Mouse (Mus musculus) brain, embryonic 14.5 days (tissue): ENCODE data around the gene Ubxn2a. TPM values are rescaled to one million over a fixed set of nuclear protein-coding genes. Genes with fewer than 3 reads are reported as not detected.
A peak's percentile ranks its signal among the peaks of the same experiment; 100 is the strongest.
"Not testable (repeated sequence)": the region's sequence is repeated elsewhere in the genome, so short reads cannot be mapped to it uniquely, and the experiment has no call there.

ENCODE experiments used
- DNase-seq: peaks from one replicate; pipeline ENCODE4 v3.0.0-alpha.2; 2011; ENCODE audit warnings: low read depth
- CTCF ChIP-seq: fragments of 200-500 bp; IDR thresholded peaks from 2 replicates; pipeline ENCODE4 v1.5.1; 2012; ENCODE audit warnings: inconsistent platforms, mild to moderate bottlenecking, moderate library complexity, borderline replicate concordance; ENCODE audit not compliant: insufficient read depth, insufficient read length; ENCODE audit errors: extremely low read depth
- POLR2A ChIP-seq: fragments of 200-500 bp; IDR thresholded peaks from 2 replicates; pipeline ENCODE4 v1.6.1; 2012; ENCODE audit warnings: mild to moderate bottlenecking, inconsistent platforms, borderline replicate concordance; ENCODE audit not compliant: poor library complexity, insufficient read depth, insufficient read length, severe bottlenecking; ENCODE audit errors: extremely low read depth
- polyA plus RNA-seq: library from polyadenylated mRNA; depleted of rRNA; stranded (reverse); fragments of >200 nt; gene quantifications from 2 replicates; pipeline ENCODE4 v1.2.3, GENCODE M21; 2012

Gene Ubxn2a
- polyA plus RNA-seq, 1 experiment: 13.5 TPM

DNA sequence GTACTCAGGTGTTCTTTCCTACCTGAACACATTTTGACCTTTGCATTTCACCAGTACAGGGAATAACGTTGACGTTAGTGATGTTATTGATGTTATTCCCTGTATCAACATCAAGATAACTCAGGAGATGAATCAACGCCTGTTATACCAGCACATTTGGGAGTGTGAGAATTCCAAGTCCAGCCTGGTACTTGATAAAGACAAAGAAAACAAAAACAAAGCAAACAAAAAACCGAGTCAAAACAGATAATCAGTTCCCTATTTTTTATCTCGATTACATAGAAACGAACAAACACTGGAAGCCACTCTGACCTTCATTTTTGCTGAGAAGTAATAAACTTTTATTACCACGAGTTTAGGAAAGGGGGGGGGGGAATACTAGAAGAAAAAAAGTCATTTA, 1.0 kb downstream of the Ubxn2a start:
- DNase-seq: no peak
- TF ChIP-seq CTCF (no peak), POLR2A (no peak)

DNA sequence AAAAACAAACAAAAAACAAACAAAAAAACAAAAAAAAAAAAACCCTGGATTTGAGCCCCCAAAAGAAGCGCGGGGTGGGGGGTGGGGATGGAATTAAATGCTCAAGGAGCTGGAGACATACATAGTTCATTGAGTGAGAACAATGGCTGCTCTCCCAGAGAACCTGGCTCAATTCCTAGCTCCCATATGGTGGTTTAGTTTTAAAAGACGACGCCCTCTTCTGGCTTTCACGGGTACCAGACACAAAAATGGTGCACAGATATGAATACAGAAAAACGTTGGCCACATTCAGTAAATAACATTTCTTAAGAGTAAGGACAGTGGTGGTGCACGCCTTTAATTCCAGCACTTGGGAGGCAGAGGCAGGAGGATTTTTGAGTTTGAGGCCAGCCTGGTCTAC, 1.6 kb downstream of the Ubxn2a start:
- peak; percentile 73 for DNase-seq
- TF ChIP-seq CTCF (no peak), POLR2A (no peak)

DNA sequence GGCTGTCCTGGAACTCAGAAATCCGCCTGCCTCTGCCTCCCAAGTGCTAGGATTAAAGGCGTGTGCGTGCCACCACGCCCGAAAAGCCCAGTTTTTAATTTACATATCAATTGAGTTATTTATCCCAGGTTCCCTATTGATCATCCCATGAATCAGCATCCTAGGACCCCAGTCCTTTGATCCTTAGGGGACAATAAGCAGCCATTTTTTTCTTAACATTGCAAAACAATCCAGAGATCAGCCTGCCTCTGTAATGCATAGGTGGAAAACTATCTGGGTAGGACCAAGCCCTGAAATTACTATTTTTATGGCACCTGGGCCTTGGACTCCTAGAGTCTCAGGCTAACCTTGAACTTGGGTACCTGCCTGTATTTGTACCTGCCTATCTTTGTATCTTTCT, 9.5 kb downstream of the Ubxn2a start:
- DNase-seq: no peak
- TF ChIP-seq CTCF: no peak

DNA sequence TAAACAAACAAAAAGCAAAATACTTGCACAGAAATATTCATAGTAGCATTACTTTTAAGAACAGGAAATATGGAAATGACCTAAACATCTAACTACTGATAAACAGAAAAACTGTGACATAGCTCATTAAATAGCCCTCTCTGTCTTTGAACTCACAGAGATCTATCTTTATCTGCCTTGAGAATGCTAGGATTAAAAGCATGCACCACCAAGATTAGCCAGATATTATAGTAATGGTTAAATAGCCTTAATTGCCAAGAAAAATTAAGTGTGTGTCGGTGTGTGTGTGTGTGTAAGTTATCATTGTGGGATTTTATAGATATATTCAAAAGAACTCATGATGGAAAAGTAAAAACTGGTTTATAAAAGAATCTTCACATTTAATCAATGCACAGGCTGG, 17.6 kb downstream of the Ubxn2a start:
- TF ChIP-seq CTCF (no peak), POLR2A (no peak)
- DNase-seq: no peak

DNA sequence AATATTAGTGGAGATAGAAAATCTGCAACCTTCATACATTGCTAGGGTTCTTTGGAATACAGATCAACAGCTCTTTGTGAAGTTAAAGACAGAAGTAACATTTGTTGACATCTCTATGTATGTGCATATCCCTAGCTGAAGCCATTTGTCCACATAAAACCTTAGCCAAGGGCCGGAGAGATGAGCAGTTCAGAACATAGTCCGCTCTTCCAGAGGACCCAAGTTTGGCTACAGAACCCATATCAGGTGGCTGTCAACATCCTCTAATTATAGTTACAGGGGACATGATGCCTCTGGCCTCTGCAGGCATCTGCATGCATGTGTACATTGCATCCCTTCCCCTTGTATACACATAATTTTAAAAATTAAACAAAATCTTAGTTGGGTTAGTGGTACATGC, 18.3 kb downstream of the Ubxn2a start:
- TF ChIP-seq POLR2A (no peak), CTCF (no peak)
- no peak for DNase-seq

DNA sequence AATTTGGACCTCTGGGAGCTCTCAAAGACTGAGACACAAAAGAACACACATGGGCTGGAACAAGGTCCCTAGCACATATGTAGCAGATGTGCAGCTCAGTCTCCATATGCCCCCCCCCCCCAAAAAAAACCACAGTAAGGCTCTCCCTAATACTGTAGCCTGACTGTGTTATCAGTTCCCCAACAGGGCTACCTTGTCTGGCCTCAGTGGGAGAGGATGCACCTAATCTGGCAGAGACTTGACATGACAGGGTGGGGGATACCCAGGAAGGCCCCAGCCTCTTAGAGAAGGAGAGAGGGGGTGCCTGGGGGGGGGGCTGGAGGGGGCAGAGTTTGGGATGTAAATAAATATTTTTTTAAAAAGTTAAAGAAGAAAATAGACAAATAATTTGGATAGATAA, 18.8 kb downstream of the Ubxn2a start:
- TF ChIP-seq CTCF (no peak), POLR2A (no peak)
- DNase-seq: no peak

DNA sequence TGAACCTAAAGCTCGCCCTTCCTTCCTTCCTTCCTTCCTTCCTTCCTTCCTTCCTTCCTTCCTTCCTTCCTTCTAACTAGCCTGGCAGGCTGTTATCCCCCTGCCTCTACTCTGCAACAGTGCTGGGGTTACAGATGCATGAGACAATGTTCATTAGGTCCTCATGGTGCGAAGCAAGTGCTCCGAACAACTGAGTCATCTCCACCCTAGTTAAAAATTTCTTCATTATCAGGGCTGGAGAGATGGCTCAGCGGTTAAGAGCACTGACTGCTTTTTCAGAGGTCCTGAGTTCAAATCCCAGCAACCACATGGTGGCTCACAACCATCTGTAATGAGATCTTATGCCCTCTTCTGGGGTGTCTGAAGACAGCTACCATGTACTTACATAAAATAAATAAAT, 20.9 kb downstream of the Ubxn2a start:
- DNase-seq: not testable (repeated sequence)

DNA sequence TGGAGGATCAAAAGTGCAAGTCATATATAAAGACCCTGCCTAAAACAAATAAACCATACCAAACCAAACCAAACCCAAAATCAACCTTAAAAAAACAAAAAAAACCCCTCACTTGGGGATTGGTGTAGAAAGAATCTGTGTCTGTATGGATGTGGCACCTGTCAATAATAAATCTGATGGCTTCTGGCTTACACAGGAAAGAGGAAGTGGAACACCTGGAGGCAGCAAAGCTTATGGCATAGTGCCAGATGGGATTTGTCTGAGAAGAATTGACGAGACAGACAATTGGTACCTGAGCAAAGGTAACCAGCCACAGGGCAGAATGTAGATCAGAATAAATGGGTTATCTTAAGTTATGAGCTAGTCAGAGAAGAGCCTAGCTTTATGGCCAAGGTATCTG, 22.4 kb downstream of the Ubxn2a start:
- TF ChIP-seq POLR2A (no peak), CTCF (no peak)
- DNase-seq: no peak

DNA sequence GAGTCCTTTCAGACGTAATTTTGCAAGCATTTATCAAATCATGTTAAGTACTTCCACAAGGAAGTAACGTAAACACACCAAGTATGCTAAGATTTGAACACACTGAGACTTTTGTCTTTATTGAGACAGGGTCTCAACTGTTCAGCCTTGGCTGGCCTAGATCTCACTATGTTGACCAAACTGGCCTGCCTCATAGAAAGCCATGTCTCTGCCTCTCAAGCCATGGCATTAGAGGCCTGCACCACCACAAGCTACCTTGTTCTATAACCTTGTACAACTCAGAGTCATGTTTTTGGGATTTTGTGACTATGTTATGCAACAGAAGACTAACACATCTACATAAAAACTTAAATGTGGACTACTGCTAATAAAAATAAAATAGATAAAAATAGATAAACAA, 25.4 kb downstream of the Ubxn2a start:
- TF ChIP-seq CTCF: no peak
- no peak for TF ChIP-seq POLR2A
- DNase-seq: no peak

DNA sequence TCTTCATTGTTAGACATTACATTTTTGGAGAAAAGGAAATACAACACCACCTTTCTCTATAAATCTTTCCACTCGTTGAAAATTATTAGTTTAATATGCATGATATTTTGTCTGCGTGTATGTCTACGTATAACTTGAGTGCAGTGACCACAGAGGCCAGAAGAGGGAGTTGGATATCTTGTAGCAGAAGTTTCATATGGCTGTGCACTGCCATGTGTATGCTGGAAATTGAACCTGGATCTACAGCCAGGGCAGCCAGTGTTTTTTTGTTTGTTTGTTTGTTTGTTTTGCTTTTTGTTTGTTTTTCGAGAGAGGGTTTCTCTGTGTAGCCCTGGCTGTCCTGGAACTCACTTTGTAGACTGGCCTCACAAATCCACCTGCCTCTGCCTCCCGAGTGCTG, 28.5 kb downstream of the Ubxn2a start:
- TF ChIP-seq POLR2A (no peak), CTCF (no peak)
- DNase-seq: no peak

DNA sequence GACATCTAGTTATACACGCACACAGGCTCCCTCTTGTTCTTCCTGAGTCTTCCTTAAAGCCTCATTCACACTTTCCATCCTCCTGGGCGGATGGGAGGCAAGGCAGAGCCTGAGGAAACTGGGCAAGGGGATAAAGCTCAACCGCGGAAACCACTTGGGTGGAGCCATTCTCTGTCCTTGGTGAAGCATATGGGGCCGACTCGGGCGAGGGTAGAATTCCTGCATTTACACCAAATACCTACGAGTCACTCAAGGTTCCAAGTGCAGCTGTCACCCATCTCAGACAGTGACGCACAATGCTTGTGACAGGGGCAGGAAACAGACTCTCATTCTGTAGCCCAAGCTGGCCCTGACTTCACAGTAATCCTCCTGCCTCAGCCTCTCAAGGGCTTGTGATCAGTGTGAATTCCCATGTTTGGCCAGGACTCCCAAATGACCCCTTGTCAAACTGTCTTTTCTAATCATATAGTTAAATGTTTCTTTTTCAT, 29.2 kb downstream of the Ubxn2a start:
- DNase-seq: no peak

DNA sequence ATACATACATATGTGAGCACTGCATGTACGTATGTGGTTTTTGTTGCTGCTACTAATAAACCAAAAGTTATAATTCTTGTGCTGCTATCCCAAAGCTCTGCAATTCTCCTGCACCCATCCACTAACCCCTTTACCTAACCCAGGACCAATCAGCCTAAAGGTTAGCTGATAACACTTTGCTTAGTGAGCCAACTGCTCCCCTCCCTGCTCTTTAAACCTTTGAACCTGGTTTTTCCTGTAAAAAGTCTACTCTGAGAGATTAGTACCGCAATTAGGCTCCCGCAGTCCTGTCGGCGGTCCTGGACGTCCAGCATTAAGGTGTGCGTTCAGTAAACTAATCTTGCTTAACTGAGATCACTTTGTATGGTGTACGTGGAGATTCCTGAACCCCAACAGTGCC, 31.9 kb downstream of the Ubxn2a start:
- TF ChIP-seq POLR2A: no peak
- TF ChIP-seq CTCF: no peak
- no peak for DNase-seq

More for the DNA sequence above, 29.2 kb downstream of the Ubxn2a start:
- TF ChIP-seq POLR2A: no peak
- no peak for TF ChIP-seq CTCF

DNA sequence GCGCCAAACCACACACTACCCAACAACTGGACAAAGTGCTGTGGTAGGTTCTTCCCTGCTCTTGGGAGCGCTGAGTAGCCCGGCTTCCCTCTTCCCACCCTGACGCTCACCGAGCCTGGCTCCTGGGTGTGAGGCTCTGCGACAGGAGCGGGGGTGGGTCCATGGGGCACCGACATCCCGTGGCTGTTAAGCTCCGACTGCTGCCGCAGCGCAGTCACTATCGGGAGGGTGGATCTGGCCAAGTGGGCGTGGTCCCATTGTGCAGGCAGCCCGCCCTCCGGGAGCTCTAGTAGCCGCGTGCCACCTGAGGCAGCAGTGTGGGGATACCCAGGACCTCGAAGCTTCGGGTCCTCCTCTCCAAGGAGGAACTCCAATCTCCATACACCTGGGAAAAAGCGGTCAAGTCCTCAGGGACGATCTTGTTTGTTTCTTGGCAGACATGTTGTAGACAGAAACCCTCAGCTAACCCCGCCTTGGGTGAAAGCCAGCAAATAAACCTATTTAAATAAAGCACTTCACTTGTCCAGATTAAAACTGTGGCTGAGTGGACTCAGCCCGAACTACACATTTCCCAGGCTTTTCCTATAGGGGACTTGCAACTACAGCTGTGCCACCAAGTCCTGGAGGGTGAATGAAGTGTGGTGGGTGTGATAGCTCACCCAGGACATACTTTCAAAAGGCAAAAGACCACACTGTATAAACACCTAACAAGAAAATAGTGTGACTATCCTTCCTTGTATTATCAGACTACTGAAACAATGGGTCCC, 33.2 kb downstream of the Ubxn2a start, which contains the start of gene Mfsd2b:
Gene Mfsd2b, minus strand, starts transcription at position 199 of the 767 bp plus-strand sequence.
- peak; percentile 85 for DNase-seq

DNA sequence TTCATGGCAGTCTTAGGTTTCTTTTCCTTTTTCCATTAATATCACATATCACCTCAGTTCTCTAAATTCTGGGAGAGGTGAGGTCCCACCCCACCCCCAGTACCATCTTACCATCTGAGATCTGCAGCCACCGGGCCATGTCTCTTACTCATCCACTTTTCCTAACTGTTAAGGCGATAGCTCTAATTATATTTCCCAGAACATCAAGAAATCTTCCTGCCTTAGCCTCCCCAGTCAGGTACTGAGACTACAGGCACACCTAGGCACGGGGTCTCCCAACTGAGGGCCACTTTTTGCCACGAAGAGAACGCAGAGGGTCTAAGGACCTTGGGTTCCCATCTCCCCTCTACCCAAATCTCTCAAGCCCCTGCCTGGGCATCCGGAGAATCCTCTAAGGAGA, 34.0 kb downstream of the Ubxn2a start:
- TF ChIP-seq POLR2A (no peak), CTCF (no peak)
- DNase-seq: no peak

More for the DNA sequence above, 33.2 kb downstream of the Ubxn2a start, which contains the start of gene Mfsd2b:
- TF ChIP-seq POLR2A (no peak), CTCF (no peak)
